Mouse (Mus musculus) embryonic facial prominence, embryonic 12.5 days (tissue): ENCODE measurements around the gene Kcne3. TPM values are rescaled to one million over a fixed set of nuclear protein-coding genes. Genes with fewer than 3 reads are reported as not detected.

ENCODE experiments used
- ATAC-seq: fragments of 200-750 bp; cut with Nextera tagmentation; 2 replicates; pipeline ENCODE4 v1.8.0; 2017; ENCODE audit not compliant: insufficient number of reproducible peaks, insufficient read depth, low FRiP score, low TSS enrichment
- H3K27ac ChIP-seq: fragments of 300-500 bp; sonication (generic); 2 replicates; pipeline ENCODE4 v1.5.1; 2016; ENCODE audit warnings: mild to moderate bottlenecking
- H3K27me3 ChIP-seq: fragments of 300-500 bp; sonication (generic); 2 replicates; pipeline ENCODE4 v1.6.1; 2016; ENCODE audit warnings: mild to moderate bottlenecking, moderate library complexity
- H3K36me3 ChIP-seq: fragments of 300-500 bp; sonication (generic); 2 replicates; pipeline ENCODE4 v1.6.1; 2016; ENCODE audit warnings: mild to moderate bottlenecking
- H3K4me1 ChIP-seq: fragments of 300-500 bp; sonication (generic); 2 replicates; pipeline ENCODE4 v1.6.1; 2016
- H3K4me2 ChIP-seq: fragments of 300-500 bp; sonication (generic); replicated peaks from 2 replicates; pipeline ENCODE4 v1.6.1; 2016; ENCODE audit warnings: mild to moderate bottlenecking, moderate library complexity
- H3K4me3 ChIP-seq: fragments of 300-500 bp; sonication (generic); 2 replicates; pipeline ENCODE4 v1.5.1; 2016; ENCODE audit warnings: mild to moderate bottlenecking
- H3K9ac ChIP-seq: fragments of 300-500 bp; sonication (generic); 2 replicates; pipeline ENCODE4 v1.6.1; 2016; ENCODE audit warnings: mild to moderate bottlenecking, moderate library complexity
- H3K9me3 ChIP-seq: fragments of 300-500 bp; sonication (generic); 2 replicates; pipeline ENCODE4 v1.6.1; 2016; ENCODE audit warnings: mild to moderate bottlenecking, moderate library complexity
- WGBS: fragments of 180-500 bp; shearing (Covaris S2); methylation state at CpG from one replicate; pipeline ENCODE4 v1.1.7; 2016; 5-methylcytosine and 5-hydroxymethylcytosine counted together
- polyA plus RNA-seq: library from polyadenylated mRNA; unstranded; fragments of >200 nt; fragmentation: Nextera tagmentation; extraction: Ambion mirVana; gene quantifications from 2 replicates; pipeline ENCODE4 v1.2.1, GENCODE M21; 2016

Gene Kcne3
- polyA plus RNA-seq, result 11.4 and 13.3 TPM in 2 replicates

DNA sequence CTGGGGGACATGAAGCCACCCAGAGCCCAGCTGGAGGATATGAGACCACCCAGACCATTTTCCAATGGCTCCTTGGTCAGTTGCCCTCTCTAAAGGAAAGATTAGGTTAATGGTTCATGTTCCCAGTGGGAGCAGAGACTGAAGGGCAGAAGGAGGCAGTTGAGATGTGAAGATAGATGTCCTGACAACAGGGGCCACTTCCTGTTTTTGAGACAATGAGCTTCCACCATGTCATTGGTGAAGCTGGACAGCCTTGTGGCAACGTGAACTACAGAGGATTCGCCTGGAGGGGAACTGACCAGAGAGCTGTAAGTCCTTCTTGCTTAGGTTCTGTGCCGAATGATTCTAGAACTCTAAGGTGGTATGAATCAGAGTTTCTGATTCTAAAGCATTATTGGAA, at the start of gene Kcne3:
Gene Kcne3 (plus strand): TSS at position 234 of the 400 bp plus-strand sequence.
- Histone ChIP-seq H3K36me3 (no peaks in the 10 kb centered on the region), H3K27me3 (peaks cover 41% of the 10 kb centered on the region), H3K4me1 (peaks cover 7% of the 10 kb centered on the region), H3K9ac (no peak within 1 kb of the TSS), H3K9me3 (no peaks in the 10 kb centered on the region), H3K4me2 (no peak within 1 kb of the TSS), H3K27ac (no peak within 1 kb of the TSS), H3K4me3 (no peak within 1 kb of the TSS)
- 69% methylated on average over 3 of the region's 3 CpGs for WGBS
- no peak for ATAC-seq

DNA sequence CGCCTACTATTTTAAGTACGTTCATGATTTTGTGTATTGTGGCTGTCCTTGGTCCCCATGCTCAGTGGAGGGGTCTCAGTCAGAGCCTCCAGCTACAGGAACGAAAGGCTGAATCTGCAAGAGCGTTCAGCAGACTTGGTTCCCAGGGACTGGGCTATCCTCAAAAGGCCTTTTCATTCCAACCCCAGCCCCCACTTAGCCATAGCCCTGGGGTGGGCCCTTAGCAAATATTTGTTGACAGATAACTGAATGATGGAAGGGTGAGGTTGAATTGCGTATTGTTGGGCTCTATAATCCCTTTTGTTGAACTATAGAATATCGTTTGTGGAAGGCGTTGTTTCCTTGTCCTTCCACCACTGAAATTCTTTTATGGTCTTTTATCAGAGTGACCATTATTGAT, 49.8 kb upstream of the Kcne3 start:
- H3K27ac ChIP-seq, result no peak overlapping the region
- WGBS, result 77% methylated on average over 7 of the region's 7 CpGs
- no peak overlapping the region for H3K4me3 ChIP-seq
- H3K9ac ChIP-seq, result no peak overlapping the region
- no peak for ATAC-seq
- H3K36me3 ChIP-seq, result no peaks in the 10 kb centered on the region
- H3K27me3 ChIP-seq, result no peaks in the 10 kb centered on the region
- H3K4me2 ChIP-seq, result no peak overlapping the region
- no peaks in the 10 kb centered on the region for H3K9me3 ChIP-seq
- no peaks in the 10 kb centered on the region for H3K4me1 ChIP-seq

DNA sequence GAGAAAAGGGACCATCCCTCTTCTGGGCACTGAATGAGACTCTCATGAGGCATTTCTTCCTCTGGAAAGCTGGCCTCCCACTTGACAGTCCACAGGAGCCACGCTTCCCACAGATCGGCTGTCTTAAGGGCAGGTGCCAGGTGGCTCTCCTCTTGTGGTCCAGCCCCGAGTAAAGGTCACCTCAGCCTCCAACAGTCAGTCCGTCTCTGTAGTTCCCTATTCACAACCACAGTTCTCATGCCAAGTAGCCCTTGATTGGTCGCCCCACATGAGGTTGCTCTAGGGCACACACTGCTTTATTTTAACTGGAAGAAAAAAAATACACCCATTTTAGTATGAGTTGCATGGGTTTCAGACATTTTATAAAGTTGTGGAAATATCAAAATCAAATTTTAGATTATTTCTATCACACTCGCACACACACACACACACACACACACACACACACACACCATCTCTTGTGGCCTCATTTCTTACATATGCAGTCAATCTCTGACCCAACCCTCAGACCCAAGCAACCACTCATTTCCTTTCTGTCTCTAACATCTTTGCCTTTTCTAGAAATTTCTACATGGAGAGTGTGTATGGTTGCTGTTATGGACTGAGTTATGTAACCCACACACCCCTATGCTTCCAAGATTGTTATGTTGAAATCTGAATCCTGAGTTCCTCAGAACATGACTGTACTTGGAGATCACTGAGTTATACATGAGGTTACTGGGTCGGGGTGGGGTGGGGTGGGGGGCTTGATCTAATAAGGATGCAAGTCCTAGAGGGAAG, 47.9 kb upstream of the Kcne3 start:
- no peak for ATAC-seq
- Histone ChIP-seq H3K27ac (no peak overlapping the region), H3K4me2 (no peak overlapping the region), H3K9ac (no peak overlapping the region), H3K36me3 (no peaks in the 10 kb centered on the region), H3K4me3 (no peak overlapping the region), H3K4me1 (no peaks in the 10 kb centered on the region), H3K27me3 (no peaks in the 10 kb centered on the region), H3K9me3 (no peaks in the 10 kb centered on the region)
- 82% methylated on average over 7 of the region's 7 CpGs for WGBS

DNA sequence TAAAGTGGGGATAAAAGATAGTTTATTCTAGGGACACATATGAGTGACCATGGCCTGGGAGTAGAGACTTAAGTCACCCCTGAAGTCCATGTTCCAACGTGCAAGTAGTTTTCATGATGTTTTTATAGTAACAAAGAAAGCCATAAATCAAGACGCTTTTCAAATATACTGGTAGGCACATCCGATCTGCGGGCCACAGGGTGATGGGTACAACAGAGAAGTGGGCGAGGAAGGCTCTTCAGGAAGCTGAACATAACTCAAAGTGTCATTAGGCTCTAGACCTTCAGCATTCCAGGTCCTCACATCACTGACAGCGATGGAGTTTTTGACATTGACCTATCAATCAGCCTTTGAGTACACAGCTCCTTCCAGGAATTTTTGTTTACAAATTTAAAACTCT, 45.7 kb upstream of the Kcne3 start:
- Histone ChIP-seq H3K9ac (no peak overlapping the region), H3K27ac (no peak overlapping the region), H3K4me3 (no peak overlapping the region), H3K27me3 (no peaks in the 10 kb centered on the region), H3K4me2 (no peak overlapping the region), H3K9me3 (no peaks in the 10 kb centered on the region), H3K36me3 (no peaks in the 10 kb centered on the region), H3K4me1 (no peaks in the 10 kb centered on the region)
- WGBS, result 82% methylated on average over 6 of the region's 6 CpGs
- ATAC-seq, result no peak

DNA sequence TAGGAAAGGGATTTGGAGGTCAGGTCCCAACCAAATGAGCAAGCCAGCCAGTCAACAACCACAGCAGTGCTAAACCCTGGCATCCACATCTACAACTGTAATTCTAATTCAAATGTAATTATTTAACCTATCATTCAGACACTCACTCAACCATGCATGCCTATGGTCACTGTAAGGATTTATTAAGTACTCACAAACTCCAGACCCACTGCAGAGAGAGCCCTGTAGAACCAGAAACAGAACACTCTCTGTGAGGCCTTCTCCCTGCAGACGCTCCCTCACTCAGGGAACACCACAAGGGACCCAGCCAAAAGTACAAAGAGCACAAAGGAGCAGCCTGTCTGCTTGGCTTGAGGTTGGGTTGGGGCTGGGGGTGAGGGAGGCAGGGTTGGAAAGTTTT, 43.9 kb upstream of the Kcne3 start:
- Histone ChIP-seq H3K9ac (no peak overlapping the region), H3K27me3 (no peaks in the 10 kb centered on the region), H3K4me1 (no peaks in the 10 kb centered on the region), H3K27ac (no peak overlapping the region), H3K36me3 (no peaks in the 10 kb centered on the region), H3K4me2 (no peak overlapping the region), H3K9me3 (no peaks in the 10 kb centered on the region), H3K4me3 (no peak overlapping the region)
- ATAC-seq, result 0 out of 2 replicates have a peak, but pooled peaks have one; percentile 15
- 63% methylated on average over 1 of the region's 1 CpGs for WGBS

DNA sequence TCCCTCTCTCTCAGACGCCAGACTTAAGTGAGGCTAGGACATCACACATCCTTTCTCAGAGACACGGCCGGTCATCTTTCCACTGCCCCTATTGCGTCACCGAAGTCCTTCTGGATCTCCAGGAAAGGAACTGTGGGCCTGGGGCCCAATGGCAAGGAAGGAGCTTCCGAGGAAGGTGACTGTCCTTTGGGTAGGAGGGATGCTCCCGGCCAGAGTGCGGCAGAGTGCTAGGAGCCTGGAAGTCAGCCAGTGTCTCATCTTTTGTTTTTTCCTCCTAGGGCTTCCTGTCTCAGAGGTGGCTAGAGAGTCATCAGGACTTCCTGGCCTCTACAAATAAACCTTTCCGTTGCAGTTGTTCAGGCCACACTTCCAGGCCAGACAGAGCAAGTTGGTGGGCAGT, 39.3 kb upstream of the Kcne3 start:
- 83% methylated on average over 9 of the region's 9 CpGs for WGBS
- ATAC-seq, result no peak
- Histone ChIP-seq H3K36me3 (no peaks in the 10 kb centered on the region), H3K27ac (no peak overlapping the region), H3K4me2 (no peak overlapping the region), H3K9me3 (no peaks in the 10 kb centered on the region), H3K4me1 (no peaks in the 10 kb centered on the region), H3K27me3 (no peaks in the 10 kb centered on the region), H3K4me3 (no peak overlapping the region), H3K9ac (no peak overlapping the region)

DNA sequence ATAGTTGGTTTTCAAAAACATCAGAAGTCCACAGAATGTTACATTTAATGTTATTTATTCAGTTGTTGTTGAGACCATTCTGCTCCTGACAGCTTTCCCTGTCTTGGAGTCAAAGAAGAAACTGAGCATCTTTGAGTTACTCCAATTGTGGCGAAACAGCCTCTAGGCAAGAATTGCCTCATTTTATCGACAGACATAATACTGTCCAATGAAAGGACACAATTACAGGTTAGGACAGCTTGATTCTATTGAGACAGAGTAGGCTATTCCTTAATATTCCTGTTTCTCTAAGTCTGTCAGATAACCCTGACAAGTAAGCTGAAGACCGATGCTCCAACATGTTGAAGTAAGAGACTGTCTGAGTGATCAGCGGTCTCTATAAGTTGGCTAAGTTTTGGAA, 38.2 kb upstream of the Kcne3 start:
- ATAC-seq, result no peak
- Histone ChIP-seq H3K4me2 (no peak overlapping the region), H3K4me3 (no peak overlapping the region), H3K4me1 (no peaks in the 10 kb centered on the region), H3K36me3 (no peaks in the 10 kb centered on the region), H3K27me3 (no peaks in the 10 kb centered on the region), H3K9me3 (no peaks in the 10 kb centered on the region), H3K9ac (no peak overlapping the region), H3K27ac (no peak overlapping the region)
- 91% methylated on average over 4 of the region's 4 CpGs for WGBS

DNA sequence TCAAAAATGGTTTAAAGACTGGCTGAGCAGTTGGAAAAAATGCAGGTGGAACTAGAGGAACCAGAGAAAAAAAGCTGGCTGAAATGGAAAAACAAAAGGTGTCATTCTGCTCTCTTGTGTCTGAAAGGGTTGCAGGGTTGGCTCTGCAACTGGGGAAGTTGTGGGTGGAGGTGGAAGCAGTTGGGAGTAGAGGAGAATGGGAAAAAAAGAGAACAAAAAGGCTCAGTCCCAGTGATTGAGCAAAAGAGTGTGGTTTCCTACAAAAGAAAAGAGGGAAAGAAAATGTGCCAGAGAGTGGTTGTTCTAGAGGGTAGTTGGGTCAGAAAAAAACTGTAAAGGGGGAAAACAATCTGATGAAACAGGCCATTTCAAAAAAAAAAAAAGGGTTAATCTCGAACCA, 35.7 kb upstream of the Kcne3 start:
- no peak overlapping the region for H3K4me3 ChIP-seq
- no peaks in the 10 kb centered on the region for H3K4me1 ChIP-seq
- no peak overlapping the region for H3K9ac ChIP-seq
- no peak overlapping the region for H3K27ac ChIP-seq
- no peak overlapping the region for H3K4me2 ChIP-seq
- H3K36me3 ChIP-seq, result no peaks in the 10 kb centered on the region
- no peaks in the 10 kb centered on the region for H3K9me3 ChIP-seq
- no peaks in the 10 kb centered on the region for H3K27me3 ChIP-seq
- WGBS, result 69% methylated on average over 1 of the region's 1 CpGs
- ATAC-seq, result no peak

DNA sequence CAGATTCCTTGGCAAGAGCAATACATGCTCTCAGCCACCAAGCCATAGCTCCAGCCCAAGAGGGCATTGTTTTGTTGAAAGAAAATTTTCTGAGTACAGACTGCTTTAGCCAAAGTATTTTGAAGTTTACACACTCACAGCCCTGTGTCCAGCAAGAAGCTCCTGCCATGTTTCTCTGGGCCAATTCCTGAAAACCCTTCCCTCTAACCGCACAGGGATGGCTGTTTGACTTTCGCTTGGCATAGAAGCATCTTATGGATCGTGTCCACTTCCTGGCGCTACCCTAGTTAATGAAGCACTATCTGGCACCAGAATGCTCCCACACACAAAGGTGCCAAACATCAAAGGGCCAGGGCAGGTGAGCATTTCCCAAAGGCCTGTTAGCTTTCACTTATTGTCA, 27.7 kb upstream of the Kcne3 start:
- Histone ChIP-seq H3K4me3 (no peak overlapping the region), H3K27ac (no peak overlapping the region), H3K4me2 (no peak overlapping the region), H3K36me3 (no peaks in the 10 kb centered on the region), H3K27me3 (0 out of 2 replicates have a peak, but pooled peaks cover 2% of the 10 kb centered on the region), H3K9me3 (no peaks in the 10 kb centered on the region), H3K4me1 (peaks cover 3% of the 10 kb centered on the region; the same call in 1 of the 2 replicates), H3K9ac (no peak overlapping the region)
- 92% methylated on average over 4 of the region's 4 CpGs for WGBS
- no peak for ATAC-seq

DNA sequence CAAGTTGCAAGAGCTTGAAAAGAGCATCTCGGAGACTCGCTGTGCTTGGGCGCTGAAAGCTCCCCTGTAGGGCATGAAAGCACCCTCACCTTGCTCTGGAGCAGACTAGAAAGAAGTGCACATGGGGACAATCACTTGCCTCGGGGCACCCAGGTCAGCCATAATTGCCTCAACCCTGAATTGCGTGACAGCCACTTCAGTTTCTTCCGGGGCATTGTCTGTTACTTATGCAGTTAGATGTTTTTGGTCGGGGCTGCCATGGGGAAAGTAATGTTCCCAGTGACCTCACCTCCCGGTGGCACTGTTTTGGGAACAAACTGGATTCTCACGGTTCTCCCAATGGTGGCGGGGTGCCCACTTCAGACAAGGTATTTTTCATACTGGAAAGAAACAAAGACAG, 26.2 kb upstream of the Kcne3 start:
- Histone ChIP-seq H3K36me3 (no peaks in the 10 kb centered on the region), H3K9ac (no peak overlapping the region), H3K27me3 (0 out of 2 replicates have a peak, but pooled peaks cover 2% of the 10 kb centered on the region), H3K4me1 (peaks cover 3% of the 10 kb centered on the region; the same call in 1 of the 2 replicates), H3K27ac (no peak overlapping the region), H3K4me3 (no peak overlapping the region), H3K4me2 (no peak overlapping the region), H3K9me3 (no peaks in the 10 kb centered on the region)
- ATAC-seq, result no peak
- WGBS, result 43% methylated on average over 10 of the region's 10 CpGs

DNA sequence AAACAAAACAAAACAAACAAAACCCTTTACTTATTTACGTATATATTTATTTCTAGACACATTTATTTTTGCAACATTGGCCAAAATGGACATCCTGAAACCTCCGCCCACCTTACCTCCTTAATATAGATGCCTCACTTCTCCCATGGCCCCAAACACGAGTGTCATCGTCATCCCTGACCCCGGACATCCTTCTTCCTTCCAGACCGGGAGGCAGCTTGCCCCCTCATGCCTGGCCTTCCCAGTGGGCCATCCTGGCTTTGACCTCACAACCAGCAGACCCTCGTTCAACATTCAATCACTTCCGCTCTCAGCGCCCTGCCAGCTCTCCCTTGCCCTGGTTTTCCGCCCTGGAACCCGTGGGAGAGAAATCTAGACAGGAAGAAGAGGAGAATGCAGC, 25.7 kb upstream of the Kcne3 start:
- 0 out of 2 replicates have a peak, but pooled peaks cover 2% of the 10 kb centered on the region for H3K27me3 ChIP-seq
- WGBS, result 79% methylated on average over 11 of the region's 11 CpGs
- no peak overlapping the region for H3K27ac ChIP-seq
- H3K9me3 ChIP-seq, result no peaks in the 10 kb centered on the region
- no peak for ATAC-seq
- peaks cover 3% of the 10 kb centered on the region; the same call in 1 of the 2 replicates for H3K4me1 ChIP-seq
- H3K4me3 ChIP-seq, result no peak overlapping the region
- no peak overlapping the region for H3K9ac ChIP-seq
- no peak overlapping the region for H3K4me2 ChIP-seq
- no peaks in the 10 kb centered on the region for H3K36me3 ChIP-seq

DNA sequence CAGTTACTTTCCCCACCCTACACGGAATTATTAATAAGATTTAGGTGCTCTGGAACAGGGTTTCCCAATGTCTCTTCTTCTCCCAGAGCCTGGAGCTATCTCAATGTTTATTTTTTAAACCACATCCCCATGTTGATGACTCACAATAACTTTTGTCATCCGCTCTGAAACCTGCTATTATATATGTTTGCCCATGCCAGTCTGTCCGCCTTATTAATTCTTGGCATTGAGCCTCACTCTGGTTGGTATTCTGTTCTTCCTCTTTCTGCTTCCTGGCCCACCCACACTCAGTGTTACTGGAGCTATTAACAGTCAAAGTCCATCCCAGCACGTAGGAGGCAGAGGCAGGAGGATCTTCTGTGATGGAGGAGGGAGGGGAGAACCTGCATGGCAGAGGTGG, 18.6 kb upstream of the Kcne3 start:
- H3K4me3 ChIP-seq, result no peak overlapping the region
- no peak overlapping the region for H3K4me2 ChIP-seq
- H3K4me1 ChIP-seq, result peaks cover 8% of the 10 kb centered on the region
- WGBS, result 81% methylated on average over 4 of the region's 4 CpGs
- no peaks in the 10 kb centered on the region for H3K27me3 ChIP-seq
- H3K36me3 ChIP-seq, result no peaks in the 10 kb centered on the region
- no peak overlapping the region for H3K9ac ChIP-seq
- no peak for ATAC-seq
- no peaks in the 10 kb centered on the region for H3K9me3 ChIP-seq
- no peak overlapping the region for H3K27ac ChIP-seq
